Mouse (Mus musculus): ENCODE measurements around the gene Lrrc7.
"Not testable (repeated sequence)": the region's sequence is repeated elsewhere in the genome, so short reads cannot be mapped to it uniquely, and the experiment has no call there.

The Lrrc7 gene

GRCm38 (mm10) chr3:158168454-158168853, 393.6 kb downstream of the Lrrc7 start:
- DNase-seq (ENCODE audit: low spot score in 2 of 2): no peak

- DNase-seq (ENCODE audit: low spot score in 2 of 2): no peak
Measured at GRCm38 (mm10) chr3:158165004-158165403, 397.0 kb downstream of the Lrrc7 start.

GRCm38 (mm10) chr3:158164452-158164851, 397.6 kb downstream of the Lrrc7 start:
- DNase-seq (ENCODE audit: low spot score in 2 of 2): no peak

GRCm38 (mm10) chr3:158163127-158163526, 398.9 kb downstream of the Lrrc7 start:
- DNase-seq (ENCODE audit: low spot score in 2 of 2): no peak

- DNase-seq (ENCODE audit: low spot score in 2 of 2): no peak
Measured at GRCm38 (mm10) chr3:158161924-158162490, 400.0 kb downstream of the Lrrc7 start.

GRCm38 (mm10) chr3:158155515-158156286, 406.3 kb downstream of the Lrrc7 start:
- no peak for DNase-seq (ENCODE audit: low spot score in 2 of 2)

- DNase-seq (ENCODE audit: low spot score in 2 of 2): no peak
Measured at GRCm38 (mm10) chr3:158154134-158154533, 407.9 kb downstream of the Lrrc7 start.

GRCm38 (mm10) chr3:158148998-158149397, 413.0 kb downstream of the Lrrc7 start:
- DNase-seq (ENCODE audit: low spot score in 2 of 2): no peak

GRCm38 (mm10) chr3:158140629-158141028, 421.4 kb downstream of the Lrrc7 start:
- no peak for DNase-seq (ENCODE audit: low spot score in 2 of 2)

- no peak for DNase-seq (ENCODE audit: low spot score in 2 of 2)
Measured at GRCm38 (mm10) chr3:158137796-158138195, 424.2 kb downstream of the Lrrc7 start.

- no peak for DNase-seq (ENCODE audit: low spot score in 2 of 2)
Measured at GRCm38 (mm10) chr3:158131672-158132071, 430.3 kb downstream of the Lrrc7 start.

- no peak for DNase-seq (ENCODE audit: low spot score in 2 of 2)
Measured at GRCm38 (mm10) chr3:158131233-158131632, 430.8 kb downstream of the Lrrc7 start.

GRCm38 (mm10) chr3:158122899-158123298, 439.1 kb downstream of the Lrrc7 start:
- DNase-seq (ENCODE audit: low spot score in 2 of 2): no peak

- no peak for DNase-seq (ENCODE audit: low spot score in 2 of 2)
Measured at GRCm38 (mm10) chr3:158105260-158105659, 456.8 kb downstream of the Lrrc7 start.

GRCm38 (mm10) chr3:158103467-158103866, 458.6 kb downstream of the Lrrc7 start:
- DNase-seq (ENCODE audit: low spot score in 2 of 2): no peak

- DNase-seq (ENCODE audit: low spot score in 2 of 2): not testable (repeated sequence)
Measured at GRCm38 (mm10) chr3:158102530-158102929, 459.5 kb downstream of the Lrrc7 start.

GRCm38 (mm10) chr3:158102043-158102442, 460.0 kb downstream of the Lrrc7 start:
- DNase-seq (ENCODE audit: low spot score in 2 of 2): not testable (repeated sequence)

GRCm38 (mm10) chr3:158093919-158094318, 468.1 kb downstream of the Lrrc7 start:
- DNase-seq (ENCODE audit: low spot score in 2 of 2): no peak

GRCm38 (mm10) chr3:158091601-158092000, 470.4 kb downstream of the Lrrc7 start:
- no peak for DNase-seq (ENCODE audit: low spot score in 2 of 2)

- DNase-seq (ENCODE audit: low spot score in 2 of 2): no peak
Measured at GRCm38 (mm10) chr3:158077828-158078227, 484.2 kb downstream of the Lrrc7 start.

GRCm38 (mm10) chr3:158077380-158077772, 484.6 kb downstream of the Lrrc7 start:
- no peak for DNase-seq (ENCODE audit: low spot score in 2 of 2)

GRCm38 (mm10) chr3:158076685-158077379, 485.2 kb downstream of the Lrrc7 start:
- no peak for DNase-seq (ENCODE audit: low spot score in 2 of 2)

GRCm38 (mm10) chr3:158075004-158075403, 487.0 kb downstream of the Lrrc7 start:
- DNase-seq (ENCODE audit: low spot score in 2 of 2): no peak

All from frontal cortex, postnatal 25 days (tissue).